Mouse (Mus musculus): ENCODE measurements at regions not wholly inside any gene's neighbourhood (a gene's known extent, or its start where the extent isn't known, plus 50 kb on each side); places are given as distances from the start of the nearest gene placed in this dataset.
"Not testable (repeated sequence)": the region's sequence is repeated elsewhere in the genome, so short reads cannot be mapped to it uniquely, and the experiment has no call there.

- no peaks in the 10 kb centered on the region for H3K27me3 ChIP-seq (ENCODE audit: insufficient read depth, low read length)
- peaks cover 4% of the 10 kb centered on the region; the same call in 1 of the 2 replicates for H3K36me3 ChIP-seq (ENCODE audit: insufficient read depth, low read length)
- no peak overlapping the region for H3K4me3 ChIP-seq (replicated peaks; ENCODE audit: low read length)
- H3K4me1 ChIP-seq (replicated peaks; ENCODE audit: low read depth, low read length), result 0 out of 2 replicates have a peak, but pooled peaks cover 3% of the 10 kb centered on the region
- TF ChIP-seq NANOG (IDR thresholded peaks at IDR 0.05; ENCODE audit: borderline replicate concordance, low read length) (no peak), CTCF (conservative IDR thresholded peaks at IDR 0.05; ENCODE audit: low read length) (no peak), POU5F1 (IDR thresholded peaks at IDR 0.05; ENCODE audit: borderline replicate concordance, low read length) (no peak)
- H3K9me3 ChIP-seq (ENCODE audit: low read length), result peaks cover 19% of the 10 kb centered on the region
These were observed 180.8 kb downstream of the Cdh9 start for GRCm38 (mm10) chr15:16909396-16909795.

- not testable (repeated sequence) for H3K27me3 ChIP-seq (ENCODE audit: insufficient read depth, low read length); H3K36me3 ChIP-seq (ENCODE audit: insufficient read depth, low read length); H3K4me1 ChIP-seq (replicated peaks; ENCODE audit: low read depth, low read length); H3K4me3 ChIP-seq (replicated peaks; ENCODE audit: low read length)
- peaks cover 24% of the 10 kb centered on the region for H3K9me3 ChIP-seq (ENCODE audit: low read length)
These were observed 181.4 kb downstream of the Cdh9 start for GRCm38 (mm10) chr15:16909941-16910340.

- H3K27me3 ChIP-seq (ENCODE audit: insufficient read depth, low read length), result no peaks in the 10 kb centered on the region
- peaks cover 36% of the 10 kb centered on the region for H3K9me3 ChIP-seq (ENCODE audit: low read length)
- H3K4me3 ChIP-seq (replicated peaks; ENCODE audit: low read length), result 0 out of 2 replicates have a peak overlapping the region, but pooled peaks have one; percentile 10
- peaks cover 5% of the 10 kb centered on the region; the same call in 1 of the 2 replicates for H3K4me1 ChIP-seq (replicated peaks; ENCODE audit: low read depth, low read length)
- H3K36me3 ChIP-seq (ENCODE audit: insufficient read depth, low read length), result no peaks in the 10 kb centered on the region
- TF ChIP-seq POU5F1 (IDR thresholded peaks at IDR 0.05; ENCODE audit: borderline replicate concordance, low read length), result no peak
- peak; percentile 20; the same call in 1 of the 2 replicates for TF ChIP-seq NANOG (IDR thresholded peaks at IDR 0.05; ENCODE audit: borderline replicate concordance, low read length)
These were observed 186.5 kb downstream of the Cdh9 start for GRCm38 (mm10) chr15:16914966-16915569.

GRCm38 (mm10) chr15:16923246-16923645, 194.7 kb downstream of the Cdh9 start:
- TF ChIP-seq NANOG (IDR thresholded peaks at IDR 0.05; ENCODE audit: borderline replicate concordance, low read length) (no peak), POU5F1 (IDR thresholded peaks at IDR 0.05; ENCODE audit: borderline replicate concordance, low read length) (no peak), CTCF (conservative IDR thresholded peaks at IDR 0.05; ENCODE audit: low read length) (no peak)
- Histone ChIP-seq H3K9me3 (ENCODE audit: low read length) (peaks cover 2% of the 10 kb centered on the region; the same call in 1 of the 2 replicates), H3K4me1 (replicated peaks; ENCODE audit: low read depth, low read length) (no peaks in the 10 kb centered on the region), H3K4me3 (replicated peaks; ENCODE audit: low read length) (no peak overlapping the region), H3K27me3 (ENCODE audit: insufficient read depth, low read length) (no peaks in the 10 kb centered on the region), H3K36me3 (ENCODE audit: insufficient read depth, low read length) (no peaks in the 10 kb centered on the region)

- no peak for TF ChIP-seq NANOG (IDR thresholded peaks at IDR 0.05; ENCODE audit: borderline replicate concordance, low read length)
- Histone ChIP-seq H3K27me3 (ENCODE audit: insufficient read depth, low read length) (no peaks in the 10 kb centered on the region), H3K4me1 (replicated peaks; ENCODE audit: low read depth, low read length) (no peaks in the 10 kb centered on the region), H3K4me3 (replicated peaks; ENCODE audit: low read length) (no peak overlapping the region), H3K9me3 (ENCODE audit: low read length) (no peaks in the 10 kb centered on the region), H3K36me3 (ENCODE audit: insufficient read depth, low read length) (no peaks in the 10 kb centered on the region)
These were observed 204.7 kb downstream of the Cdh9 start for GRCm38 (mm10) chr15:16933137-16933677.

- no peak overlapping the region for H3K4me3 ChIP-seq (replicated peaks; ENCODE audit: low read length)
- H3K27me3 ChIP-seq (ENCODE audit: insufficient read depth, low read length), result no peaks in the 10 kb centered on the region
- H3K4me1 ChIP-seq (replicated peaks; ENCODE audit: low read depth, low read length), result no peaks in the 10 kb centered on the region
- H3K9me3 ChIP-seq (ENCODE audit: low read length), result no peaks in the 10 kb centered on the region
- TF ChIP-seq POU5F1 (IDR thresholded peaks at IDR 0.05; ENCODE audit: borderline replicate concordance, low read length) (no peak), NANOG (IDR thresholded peaks at IDR 0.05; ENCODE audit: borderline replicate concordance, low read length) (no peak), CTCF (conservative IDR thresholded peaks at IDR 0.05; ENCODE audit: low read length) (no peak)
- no peaks in the 10 kb centered on the region for H3K36me3 ChIP-seq (ENCODE audit: insufficient read depth, low read length)
These were observed 205.9 kb downstream of the Cdh9 start for GRCm38 (mm10) chr15:16934438-16934837.

GRCm38 (mm10) chr15:16975821-16976220, 247.3 kb downstream of the Cdh9 start:
- not testable (repeated sequence) for H3K9me3 ChIP-seq (ENCODE audit: low read length); H3K4me1 ChIP-seq (replicated peaks; ENCODE audit: low read depth, low read length); H3K4me3 ChIP-seq (replicated peaks; ENCODE audit: low read length); H3K36me3 ChIP-seq (ENCODE audit: insufficient read depth, low read length); H3K27me3 ChIP-seq (ENCODE audit: insufficient read depth, low read length)

GRCm38 (mm10) chr15:16990848-16991247, 262.3 kb downstream of the Cdh9 start:
- Histone ChIP-seq H3K4me1 (replicated peaks; ENCODE audit: low read depth, low read length) (no peaks in the 10 kb centered on the region), H3K4me3 (replicated peaks; ENCODE audit: low read length) (no peak overlapping the region), H3K36me3 (ENCODE audit: insufficient read depth, low read length) (no peaks in the 10 kb centered on the region), H3K27me3 (ENCODE audit: insufficient read depth, low read length) (no peaks in the 10 kb centered on the region), H3K9me3 (ENCODE audit: low read length) (no peaks in the 10 kb centered on the region)
- TF ChIP-seq POU5F1 (IDR thresholded peaks at IDR 0.05; ENCODE audit: borderline replicate concordance, low read length), result no peak
- TF ChIP-seq CTCF (conservative IDR thresholded peaks at IDR 0.05; ENCODE audit: low read length), result no peak
- TF ChIP-seq NANOG (IDR thresholded peaks at IDR 0.05; ENCODE audit: borderline replicate concordance, low read length), result no peak

- Histone ChIP-seq H3K4me1 (replicated peaks; ENCODE audit: low read depth, low read length) (no peaks in the 10 kb centered on the region), H3K4me3 (replicated peaks; ENCODE audit: low read length) (no peak overlapping the region), H3K36me3 (ENCODE audit: insufficient read depth, low read length) (no peaks in the 10 kb centered on the region), H3K9me3 (ENCODE audit: low read length) (no peaks in the 10 kb centered on the region), H3K27me3 (ENCODE audit: insufficient read depth, low read length) (no peaks in the 10 kb centered on the region)
- TF ChIP-seq NANOG (IDR thresholded peaks at IDR 0.05; ENCODE audit: borderline replicate concordance, low read length) (no peak), POU5F1 (IDR thresholded peaks at IDR 0.05; ENCODE audit: borderline replicate concordance, low read length) (no peak), CTCF (conservative IDR thresholded peaks at IDR 0.05; ENCODE audit: low read length) (no peak)
These were observed 267.1 kb downstream of the Cdh9 start for GRCm38 (mm10) chr15:16995667-16996066.

All from E14TG2a.4 (cell line).